Mouse (Mus musculus): Measurements from ENCODE around the gene Mpg.

Mpg gene

DNA sequence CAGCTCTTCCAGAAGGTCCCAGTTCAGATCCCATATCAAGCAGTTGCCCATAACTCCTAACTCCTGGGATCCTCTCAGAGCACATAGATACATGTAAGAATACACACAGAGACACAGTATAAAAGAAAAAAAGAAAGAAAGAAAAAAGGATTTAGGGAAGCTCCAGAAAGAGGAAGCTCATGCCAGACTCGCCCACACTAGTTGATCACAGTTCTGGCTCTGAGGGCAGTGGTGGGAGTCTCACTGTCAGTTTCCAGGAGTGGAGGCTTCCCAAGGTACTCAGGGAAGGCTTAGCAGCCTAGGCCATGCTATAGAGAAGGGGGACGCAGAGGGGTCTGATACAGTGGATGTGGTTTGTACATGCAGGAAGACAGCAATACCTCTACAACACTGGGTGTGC, 4.8 kb downstream of the Mpg start:
- DNase-seq = no peak

GRCm38 (mm10) chr11:32232848-32233247, 6.5 kb downstream of the Mpg start:
- DNase-seq = peak; percentile 53 to 60

- peak; percentile 60 to 65 for DNase-seq
These were observed 7.6 kb downstream of the Mpg start for GRCm38 (mm10) chr11:32233895-32234294.

DNA sequence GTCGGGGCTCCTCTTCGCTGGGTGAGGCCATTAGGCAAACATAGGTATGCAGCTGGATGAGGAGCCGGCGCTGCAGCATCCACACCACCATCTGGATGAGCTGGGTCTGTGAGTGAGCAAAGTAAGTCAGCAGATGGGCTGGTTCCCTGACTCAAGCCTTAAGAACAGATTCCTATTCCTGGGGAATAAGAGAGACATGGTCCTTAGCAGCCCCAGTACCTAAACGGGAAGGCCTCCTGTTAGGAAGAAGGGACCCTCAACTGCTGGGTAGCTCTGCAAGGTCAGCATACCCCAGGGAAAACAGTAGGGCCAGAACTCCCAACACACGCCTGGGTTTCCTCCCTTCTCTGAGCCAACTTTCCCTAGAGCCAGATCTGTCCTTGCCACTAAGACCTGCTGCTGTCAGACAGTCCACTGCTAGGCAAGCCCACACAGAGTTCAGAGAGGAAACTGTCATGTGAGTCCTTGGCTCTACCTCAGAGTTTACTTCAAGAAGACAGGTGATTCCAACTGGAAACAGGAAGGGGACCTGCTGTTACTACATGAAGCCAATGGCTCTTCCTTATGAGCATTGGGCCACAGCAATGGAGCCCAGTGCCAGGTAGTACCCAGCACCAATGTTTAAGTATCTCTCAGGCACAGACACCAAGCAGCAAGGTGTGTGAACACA, 8.6 kb downstream of the Mpg start:
- peak; percentile 23 to 25 for DNase-seq

DNA sequence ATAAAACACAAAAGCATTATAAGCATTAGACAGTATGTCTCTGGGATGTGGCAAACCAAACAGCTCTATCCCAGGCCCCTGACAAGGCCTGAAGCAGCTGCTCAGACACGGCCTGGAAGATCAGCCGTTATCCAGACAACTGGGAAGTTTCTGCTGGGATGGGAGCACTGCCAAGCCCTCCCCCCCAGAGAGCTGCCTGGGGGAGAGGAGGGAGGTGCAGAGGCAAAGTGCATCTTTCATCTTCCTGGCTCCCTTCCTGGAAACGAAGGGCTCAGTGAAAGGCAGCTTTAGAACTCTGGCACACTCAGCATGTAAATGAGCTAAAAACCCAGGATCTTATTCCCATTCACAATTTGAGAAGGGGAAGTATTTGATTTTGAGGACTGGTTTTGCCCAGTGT, 9.3 kb downstream of the Mpg start:
- DNase-seq = peak; percentile 52 to 70

- peak in 1 of 2 experiments; percentile 18 for DNase-seq
These were observed 9.8 kb downstream of the Mpg start for GRCm38 (mm10) chr11:32236132-32236531.

- peak; percentile 75 to 85 for DNase-seq
These were observed 10.6 kb downstream of the Mpg start for GRCm38 (mm10) chr11:32236712-32237410.

DNA sequence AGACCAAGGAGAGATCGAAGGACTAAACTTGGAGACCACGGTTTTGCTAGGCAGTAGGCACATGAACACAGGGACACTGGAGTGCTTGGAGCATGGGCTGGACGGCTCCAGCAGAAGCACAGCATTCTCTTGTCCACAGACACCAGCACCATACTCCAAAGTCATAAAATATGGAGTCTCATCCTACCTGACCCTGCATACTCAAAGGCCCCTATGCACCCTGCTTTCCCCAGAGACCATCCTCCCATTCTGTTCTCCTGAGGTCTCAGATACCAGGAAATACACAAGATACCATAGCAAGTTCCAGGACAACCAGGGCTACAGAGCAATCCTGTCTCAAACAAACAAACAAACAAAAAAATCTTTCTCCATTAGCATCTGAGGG, 11.1 kb downstream of the Mpg start:
- DNase-seq = no peak

DNA sequence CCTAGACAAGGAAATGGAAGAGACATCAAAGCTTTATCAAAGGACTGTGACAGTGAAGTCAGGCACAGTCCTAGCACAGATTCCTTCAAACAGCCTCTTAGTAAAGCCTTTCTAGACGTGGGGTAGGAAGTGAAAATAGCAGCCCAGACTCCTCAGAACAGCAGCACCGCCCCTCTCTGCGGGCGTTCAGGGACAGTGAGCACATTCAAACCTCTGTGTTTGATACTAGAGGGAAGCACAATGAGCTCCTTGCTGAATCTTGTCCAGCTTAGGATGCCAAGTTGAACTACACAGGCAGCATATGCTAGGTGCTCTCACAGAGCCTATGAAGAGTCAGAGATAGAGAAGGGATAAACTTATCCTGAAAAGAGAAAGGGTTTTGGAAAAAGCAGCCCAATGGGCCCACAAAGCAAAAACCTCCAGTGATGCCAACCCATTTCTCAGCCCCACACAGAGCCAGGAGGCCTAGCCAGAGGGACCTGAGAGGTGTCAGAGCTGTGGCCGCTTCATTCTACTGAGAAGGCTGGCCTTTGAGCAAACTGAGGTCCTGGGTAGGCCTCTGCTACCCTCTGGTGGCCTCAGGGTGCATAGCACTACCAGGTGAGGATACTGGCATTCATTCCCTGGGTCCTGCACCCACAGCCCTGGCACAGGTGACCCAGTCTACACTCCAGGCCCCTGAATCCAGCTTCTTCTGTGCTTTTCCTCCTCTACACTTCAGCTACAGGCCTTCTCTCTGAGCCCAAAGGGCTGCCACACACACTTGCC, 12.0 kb downstream of the Mpg start:
- peak; percentile 88 to 90 for DNase-seq

- no peak for DNase-seq
These were observed 15.1 kb downstream of the Mpg start for GRCm38 (mm10) chr11:32241391-32241790.

GRCm38 (mm10) chr11:32242209-32242608, 15.9 kb downstream of the Mpg start:
- no peak for DNase-seq

GRCm38 (mm10) chr11:32243205-32243955, 17.1 kb downstream of the Mpg start:
- DNase-seq = no peak

DNA sequence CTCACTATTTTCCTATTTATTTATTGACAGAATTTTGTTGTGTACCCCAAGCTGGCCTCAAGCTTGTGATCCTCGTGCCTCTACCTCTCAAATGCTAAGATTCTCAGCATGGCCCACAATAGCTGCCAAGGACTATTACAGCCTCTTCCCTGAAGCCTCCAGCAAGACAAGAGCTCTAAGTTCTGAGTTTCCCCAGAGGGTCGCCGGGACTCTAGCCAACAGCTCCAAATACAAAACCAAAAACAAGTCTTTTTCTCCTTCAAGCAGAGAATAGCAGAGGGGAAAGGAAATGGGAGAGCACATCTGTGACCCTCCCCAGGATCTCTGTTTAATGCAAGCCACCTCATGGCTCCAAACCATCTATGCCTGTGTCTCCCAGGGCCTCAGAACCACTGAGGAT, 17.8 kb downstream of the Mpg start:
- DNase-seq = no peak

DNA sequence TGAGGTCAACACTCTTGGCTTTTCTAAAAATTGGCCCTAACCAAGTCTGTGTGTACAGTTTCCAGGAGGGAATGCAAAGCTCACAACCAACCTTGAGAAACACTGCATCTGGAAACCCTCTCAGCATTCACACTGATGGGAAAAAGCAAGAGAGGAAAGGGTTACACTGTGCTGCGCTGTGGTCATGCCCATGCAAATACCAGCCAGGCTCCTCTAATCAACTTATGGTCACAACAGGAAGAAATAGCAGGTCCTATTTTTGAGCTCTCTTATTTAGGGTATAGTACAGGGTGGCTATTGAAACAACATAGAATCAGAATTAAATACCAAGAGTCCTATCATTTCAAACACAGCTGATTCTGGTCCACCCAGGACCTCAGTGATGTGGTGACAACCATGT, 18.3 kb downstream of the Mpg start:
- no peak for DNase-seq

- DNase-seq = no peak
These were observed 19.3 kb downstream of the Mpg start for GRCm38 (mm10) chr11:32245614-32246013.

GRCm38 (mm10) chr11:32247068-32247467, 20.8 kb downstream of the Mpg start:
- peak in 1 of 2 experiments; percentile 16 for DNase-seq

DNA sequence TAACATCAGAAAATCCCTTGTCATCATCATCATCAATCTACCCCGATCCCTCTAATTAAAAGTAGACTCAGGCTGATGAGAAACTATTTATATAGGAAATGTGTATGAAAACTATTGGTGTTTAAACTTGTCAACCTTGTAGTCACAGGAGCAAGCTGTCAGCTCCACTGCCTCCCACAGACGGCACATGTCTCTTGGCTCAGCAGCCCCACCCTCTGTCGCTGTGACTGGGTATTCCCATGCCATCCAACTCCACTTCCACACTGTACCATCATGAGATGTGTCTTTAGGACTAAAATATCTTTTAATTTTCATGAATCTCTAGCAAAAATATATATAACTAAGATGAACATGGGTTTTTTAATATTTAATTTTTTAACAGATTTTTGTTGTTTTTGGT, 22.0 kb downstream of the Mpg start:
- DNase-seq = no peak

- no peak for DNase-seq
These were observed 24.8 kb downstream of the Mpg start for GRCm38 (mm10) chr11:32250880-32251763.

DNA sequence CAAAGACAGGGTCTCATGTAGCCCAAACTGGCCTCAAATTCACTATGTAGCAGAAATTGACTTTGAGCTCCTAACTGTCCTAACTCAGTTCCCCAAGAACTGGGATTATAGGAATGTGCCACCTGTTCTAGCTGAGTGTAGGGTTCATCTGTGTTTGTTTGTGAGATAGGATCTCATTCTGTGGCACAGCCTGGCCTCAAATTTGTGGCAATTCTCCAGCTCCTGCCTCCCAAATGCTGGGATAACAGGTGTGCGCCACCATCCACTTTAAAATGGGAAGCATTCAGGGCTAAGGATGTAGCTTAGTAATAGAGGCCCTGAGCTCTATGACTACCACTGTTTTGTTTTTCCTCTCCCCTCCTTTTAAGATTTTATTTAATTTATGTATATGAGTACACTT, 26.8 kb downstream of the Mpg start:
- DNase-seq = peak; percentile 14 to 49

- DNase-seq = no peak
These were observed 29.8 kb downstream of the Mpg start for GRCm38 (mm10) chr11:32256146-32256545.

DNA sequence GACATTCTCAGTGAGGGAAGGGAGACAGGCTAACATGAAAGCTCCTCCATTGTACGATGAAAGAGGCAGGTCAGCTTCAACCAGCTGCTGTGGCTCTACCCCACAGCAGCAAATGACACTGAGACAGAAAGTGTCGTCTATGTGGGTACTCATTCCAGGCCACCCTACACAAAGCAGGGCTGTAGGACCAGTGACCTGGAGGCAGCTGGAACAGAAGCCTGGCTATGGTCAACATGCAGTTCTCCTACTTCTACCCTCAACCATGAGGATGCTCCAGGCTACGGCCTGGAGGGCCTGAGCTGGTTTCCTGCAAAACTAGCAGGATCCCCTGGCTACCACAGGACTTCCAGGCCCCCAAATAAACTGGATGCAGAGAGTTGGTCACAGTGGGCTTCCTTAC, 30.3 kb downstream of the Mpg start:
- no peak for DNase-seq

Measured in cerebellum, postnatal 25 days (tissue).